Mouse (Mus musculus) yolk sac, embryonic 10.5 days (tissue): ENCODE measurements around the gene Ramp2.

ENCODE experiments used
- DNase-seq: peaks from one replicate; pipeline ENCODE4 v3.0.0-alpha.2; 2017; ENCODE audit warnings: low spot score

The Ramp2 gene

GRCm38 (mm10) chr11:101269577-101270116 is 23.8 kb downstream of the Ramp2 start:
- peak; percentile 88 for DNase-seq

GRCm38 (mm10) chr11:101272446-101272845 is 26.6 kb downstream of the Ramp2 start:
- DNase-seq: no peak

- DNase-seq: no peak
Observed at GRCm38 (mm10) chr11:101275309-101275708, 29.5 kb downstream of the Ramp2 start.

- DNase-seq: no peak
Observed at GRCm38 (mm10) chr11:101276319-101277070, 30.7 kb downstream of the Ramp2 start.

- no peak for DNase-seq
Observed at GRCm38 (mm10) chr11:101277381-101278222, 31.8 kb downstream of the Ramp2 start.

- DNase-seq: peak; percentile 92
Observed at GRCm38 (mm10) chr11:101278223-101279192, 32.7 kb downstream of the Ramp2 start, which contains the start of the genes Cntd1 and Coa3. Gene Cntd1 (plus strand): TSS chr11:101279012. Gene Coa3 (minus strand): TSS chr11:101279114.

GRCm38 (mm10) chr11:101279193-101279569 is 33.4 kb downstream of the Ramp2 start:
- no peak for DNase-seq

GRCm38 (mm10) chr11:101280837-101281236 is 35.0 kb downstream of the Ramp2 start:
- no peak for DNase-seq

GRCm38 (mm10) chr11:101282896-101283295 is 37.1 kb downstream of the Ramp2 start:
- DNase-seq: no peak

- DNase-seq: no peak
Observed at GRCm38 (mm10) chr11:101283805-101284204, 38.0 kb downstream of the Ramp2 start.

- DNase-seq: no peak
Observed at GRCm38 (mm10) chr11:101287306-101287705, 41.5 kb downstream of the Ramp2 start.

GRCm38 (mm10) chr11:101291231-101291630 is 45.4 kb downstream of the Ramp2 start:
- DNase-seq: no peak

GRCm38 (mm10) chr11:101295191-101295590 is 49.4 kb downstream of the Ramp2 start:
- DNase-seq: no peak

- no peak for DNase-seq
Observed at GRCm38 (mm10) chr11:101300881-101301280, 55.1 kb downstream of the Ramp2 start.

GRCm38 (mm10) chr11:101301299-101302003 is 55.6 kb downstream of the Ramp2 start:
- DNase-seq: no peak

GRCm38 (mm10) chr11:101302004-101302798 is 56.4 kb downstream of the Ramp2 start, which contains the start of gene Becn1:
Gene Becn1 (minus strand): TSS chr11:101302286.
- DNase-seq: peak; percentile 92

GRCm38 (mm10) chr11:101307744-101308143 is 61.9 kb downstream of the Ramp2 start:
- peak; percentile 28 for DNase-seq
